Mouse (Mus musculus): ENCODE data around the gene Spata5. TPM values are rescaled to one million over a fixed set of nuclear protein-coding genes. Genes with fewer than 3 reads are reported as not detected.
"Not testable (repeated sequence)": the region's sequence is repeated elsewhere in the genome, so short reads cannot be mapped to it uniquely, and the experiment has no call there.

Spata5 gene
- total RNA-seq, 2 experiments from 2014 or later, result 25.4 to 28.9 TPM

GRCm38 (mm10) chr3:37516379-37516778, 96.7 kb downstream of the Spata5 start:
- no peak for DNase-seq

GRCm38 (mm10) chr3:37518611-37519010, 98.9 kb downstream of the Spata5 start:
- no peak for DNase-seq

- DNase-seq, result no peak
Observed at GRCm38 (mm10) chr3:37520334-37521023, 100.8 kb downstream of the Spata5 start.

GRCm38 (mm10) chr3:37532079-37532478, 112.4 kb downstream of the Spata5 start:
- no peak for DNase-seq

- DNase-seq, result not testable (repeated sequence)
Observed at GRCm38 (mm10) chr3:37540701-37541100, 121.0 kb downstream of the Spata5 start.

- no peak for DNase-seq
Observed at GRCm38 (mm10) chr3:37546351-37546750, 126.7 kb downstream of the Spata5 start.

GRCm38 (mm10) chr3:37550190-37550589, 130.5 kb downstream of the Spata5 start:
- DNase-seq, result no peak

- no peak for DNase-seq
Observed at GRCm38 (mm10) chr3:37550594-37550993, 130.9 kb downstream of the Spata5 start.

- no peak for DNase-seq
Observed at GRCm38 (mm10) chr3:37551486-37551885, 131.8 kb downstream of the Spata5 start.

- no peak for DNase-seq
Observed at GRCm38 (mm10) chr3:37552244-37552643, 132.5 kb downstream of the Spata5 start.

GRCm38 (mm10) chr3:37553371-37554033, 133.8 kb downstream of the Spata5 start:
- no peak for DNase-seq

- peak; percentile 12 for DNase-seq
Observed at GRCm38 (mm10) chr3:37556412-37557113, 136.9 kb downstream of the Spata5 start.

- no peak for DNase-seq
Observed at GRCm38 (mm10) chr3:37557741-37558479, 138.2 kb downstream of the Spata5 start.

GRCm38 (mm10) chr3:37559339-37559738, 139.6 kb downstream of the Spata5 start:
- DNase-seq, result no peak

GRCm38 (mm10) chr3:37561466-37561865, 141.8 kb downstream of the Spata5 start:
- DNase-seq, result no peak

GRCm38 (mm10) chr3:37566097-37566496, 146.4 kb downstream of the Spata5 start:
- DNase-seq, result no peak

- DNase-seq, result no peak
Observed at GRCm38 (mm10) chr3:37567505-37567904, 147.8 kb downstream of the Spata5 start.

GRCm38 (mm10) chr3:37568780-37569179, 149.1 kb downstream of the Spata5 start:
- no peak for DNase-seq

GRCm38 (mm10) chr3:37569661-37570566, 150.2 kb downstream of the Spata5 start:
- DNase-seq, result no peak

- DNase-seq, result no peak
Observed at GRCm38 (mm10) chr3:37571633-37572032, 151.9 kb downstream of the Spata5 start.

- no peak for DNase-seq
Observed at GRCm38 (mm10) chr3:37572066-37572465, 152.4 kb downstream of the Spata5 start.

- DNase-seq, result no peak
Observed at GRCm38 (mm10) chr3:37576840-37577239, 157.1 kb downstream of the Spata5 start.
